Mouse (Mus musculus): ENCODE results near the gene Evl. TPM values are rescaled to one million over a fixed set of nuclear protein-coding genes. Genes with fewer than 3 reads are reported as not detected.
"Not testable (repeated sequence)": the region's sequence is repeated elsewhere in the genome, so short reads cannot be mapped to it uniquely, and the experiment has no call there.

Evl gene
- polyA plus RNA-seq, 1 experiment from 2014 or later: 35.4 TPM

GRCm38 (mm10) chr12:108706129-108706528 lies 151.6 kb downstream of the Evl start:
- Histone ChIP-seq H3K36me3 (ENCODE audit: control insufficient read depth, insufficient read depth, low read length) (no peaks in the 10 kb centered on the region), H3K4me2 (ENCODE audit: low read depth, low read length) (no peak overlapping the region), H3K9me3 (replicated peaks; ENCODE audit: control insufficient read depth, low read length) (no peaks in the 10 kb centered on the region), H3K27me3 (ENCODE audit: control insufficient read depth, insufficient read depth, low read length) (peaks cover 15% of the 10 kb centered on the region; the same call in 1 of the 2 replicates), H3K4me1 (ENCODE audit: control insufficient read depth, insufficient read depth, low read length) (peaks cover 5% of the 10 kb centered on the region), H3K27ac (ENCODE audit: low read length) (no peak overlapping the region), H3K4me3 (replicated peaks; ENCODE audit: low read length) (no peak overlapping the region), H3K9ac (ENCODE audit: low read length) (no peak overlapping the region)
- ATAC-seq (ENCODE audit: insufficient read depth, low FRiP score): no peak
- 35% methylated on average over 7 of the region's 7 CpGs for WGBS

DNA sequence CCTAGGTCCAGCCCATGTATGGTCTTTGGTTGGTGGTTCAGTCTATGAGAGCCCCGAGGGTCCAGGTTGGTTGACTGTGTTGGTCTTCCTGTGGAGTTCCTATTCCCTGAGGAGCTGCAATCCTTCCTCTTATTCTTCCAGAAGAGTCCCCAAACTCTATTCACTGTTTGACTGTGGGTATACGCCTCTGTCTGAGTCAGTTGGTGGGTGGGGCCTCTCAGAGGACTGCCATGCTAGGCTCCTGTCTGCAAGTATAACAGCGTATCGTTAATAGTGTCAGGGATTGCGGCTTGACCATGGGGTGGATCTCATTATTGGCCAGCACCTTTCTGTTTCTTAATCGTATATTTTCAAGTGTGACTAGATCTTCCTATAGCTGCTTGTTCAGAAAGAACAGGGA lies 154.9 kb downstream of the Evl start:
- Histone ChIP-seq H3K36me3 (ENCODE audit: control insufficient read depth, insufficient read depth, low read length) (no peaks in the 10 kb centered on the region), H3K9me3 (replicated peaks; ENCODE audit: control insufficient read depth, low read length) (no peaks in the 10 kb centered on the region), H3K4me3 (replicated peaks; ENCODE audit: low read length) (no peak overlapping the region), H3K9ac (ENCODE audit: low read length) (no peak overlapping the region), H3K4me2 (ENCODE audit: low read depth, low read length) (peak overlapping the region; percentile 35; the same call in 1 of the 2 replicates), H3K4me1 (ENCODE audit: control insufficient read depth, insufficient read depth, low read length) (peaks cover 2% of the 10 kb centered on the region), H3K27ac (ENCODE audit: low read length) (peak overlapping the region; percentile 72), H3K27me3 (ENCODE audit: control insufficient read depth, insufficient read depth, low read length) (no peaks in the 10 kb centered on the region)
- ATAC-seq (ENCODE audit: insufficient read depth, low FRiP score): no peak
- 78% methylated on average over 6 of the region's 6 CpGs for WGBS

- Histone ChIP-seq H3K9me3 (replicated peaks; ENCODE audit: control insufficient read depth, low read length) (no peaks in the 10 kb centered on the region), H3K27ac (ENCODE audit: low read length) (peak overlapping the region; percentile 72), H3K4me3 (replicated peaks; ENCODE audit: low read length) (no peak overlapping the region), H3K36me3 (ENCODE audit: control insufficient read depth, insufficient read depth, low read length) (no peaks in the 10 kb centered on the region), H3K27me3 (ENCODE audit: control insufficient read depth, insufficient read depth, low read length) (no peaks in the 10 kb centered on the region), H3K9ac (ENCODE audit: low read length) (no peak overlapping the region), H3K4me2 (ENCODE audit: low read depth, low read length) (peak overlapping the region; percentile 35; the same call in 1 of the 2 replicates), H3K4me1 (ENCODE audit: control insufficient read depth, insufficient read depth, low read length) (peaks cover 2% of the 10 kb centered on the region)
- ATAC-seq (ENCODE audit: insufficient read depth, low FRiP score): 0 out of 2 replicates have a peak, but pooled peaks have one; percentile 11
- 72% methylated on average over 6 of the region's 6 CpGs for WGBS
These were observed 155.6 kb downstream of the Evl start for GRCm38 (mm10) chr12:108709964-108710765.

DNA sequence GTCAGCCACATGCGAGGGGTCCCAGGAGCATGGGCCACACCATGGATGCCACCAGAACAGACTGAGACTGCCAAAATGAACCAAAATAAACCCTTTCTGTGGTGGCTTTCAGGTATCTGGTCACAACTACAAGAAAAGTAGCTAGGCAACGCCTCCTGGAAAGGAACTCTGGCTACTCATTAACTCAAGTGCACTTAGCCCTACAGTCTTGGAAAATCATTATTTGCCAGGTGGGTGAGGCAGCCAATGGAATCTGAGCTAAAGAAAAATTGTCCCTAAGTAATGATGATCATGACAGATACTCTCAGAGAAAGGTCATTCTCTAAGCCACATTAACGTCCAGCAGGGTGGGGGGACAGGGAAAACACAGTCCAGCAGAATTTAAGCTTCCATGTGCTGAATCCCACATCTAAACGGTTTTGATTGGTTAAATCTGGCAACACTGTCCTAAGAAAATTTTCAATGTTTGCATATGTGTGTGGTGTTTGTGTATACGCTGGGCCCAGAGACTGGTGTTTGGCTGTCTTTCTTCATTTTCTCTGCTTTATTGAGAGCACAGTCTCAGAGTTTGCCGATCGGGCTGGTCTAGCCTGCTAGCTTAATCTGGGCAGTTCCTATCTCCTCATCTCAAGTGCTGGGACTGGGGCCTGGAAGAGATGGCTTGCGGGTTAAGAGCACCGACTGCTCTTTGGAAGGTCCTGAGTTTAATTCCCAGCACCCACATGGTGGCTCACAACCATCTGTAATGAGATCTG lies 156.5 kb downstream of the Evl start:
- H3K9ac ChIP-seq (ENCODE audit: low read length): no peak overlapping the region
- peak overlapping the region; percentile 80 for H3K27ac ChIP-seq (ENCODE audit: low read length)
- H3K27me3 ChIP-seq (ENCODE audit: control insufficient read depth, insufficient read depth, low read length): no peaks in the 10 kb centered on the region
- ATAC-seq (ENCODE audit: insufficient read depth, low FRiP score): peak; percentile 79
- H3K4me2 ChIP-seq (ENCODE audit: low read depth, low read length): peak overlapping the region; percentile 35; the same call in 1 of the 2 replicates
- H3K36me3 ChIP-seq (ENCODE audit: control insufficient read depth, insufficient read depth, low read length): no peaks in the 10 kb centered on the region
- 0 out of 2 replicates have a peak overlapping the region, but pooled peaks have one; percentile 15 for H3K4me3 ChIP-seq (replicated peaks; ENCODE audit: low read length)
- WGBS: 58% methylated on average over 9 of the region's 9 CpGs
- no peaks in the 10 kb centered on the region for H3K9me3 ChIP-seq (replicated peaks; ENCODE audit: control insufficient read depth, low read length)
- H3K4me1 ChIP-seq (ENCODE audit: control insufficient read depth, insufficient read depth, low read length): peaks cover 2% of the 10 kb centered on the region

DNA sequence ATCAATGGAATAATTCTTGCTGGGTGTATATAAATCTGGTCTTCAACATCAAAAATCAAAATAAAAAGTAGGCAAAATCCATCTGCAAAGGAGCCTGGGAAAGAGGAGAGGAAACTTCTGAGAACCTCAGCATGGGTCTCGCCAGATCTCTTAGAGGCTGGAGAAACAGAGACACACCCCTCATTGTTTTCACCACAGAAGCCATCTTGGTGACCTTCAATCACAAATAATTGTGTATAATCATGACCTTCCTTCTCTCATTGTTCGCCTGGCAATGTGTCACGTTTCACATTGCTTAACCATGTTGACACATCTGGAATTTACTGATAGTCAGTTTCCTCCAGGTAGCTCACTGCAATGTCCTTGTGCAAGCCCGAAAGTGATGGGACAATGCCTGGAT lies 158.0 kb downstream of the Evl start:
- Histone ChIP-seq H3K4me3 (replicated peaks; ENCODE audit: low read length) (no peak overlapping the region), H3K4me1 (ENCODE audit: control insufficient read depth, insufficient read depth, low read length) (peaks cover 2% of the 10 kb centered on the region), H3K9me3 (replicated peaks; ENCODE audit: control insufficient read depth, low read length) (no peaks in the 10 kb centered on the region), H3K9ac (ENCODE audit: low read length) (no peak overlapping the region), H3K27ac (ENCODE audit: low read length) (no peak overlapping the region), H3K27me3 (ENCODE audit: control insufficient read depth, insufficient read depth, low read length) (no peaks in the 10 kb centered on the region), H3K4me2 (ENCODE audit: low read depth, low read length) (no peak overlapping the region), H3K36me3 (ENCODE audit: control insufficient read depth, insufficient read depth, low read length) (no peaks in the 10 kb centered on the region)
- no peak for ATAC-seq (ENCODE audit: insufficient read depth, low FRiP score)
- 60% methylated on average over 4 of the region's 4 CpGs for WGBS

DNA sequence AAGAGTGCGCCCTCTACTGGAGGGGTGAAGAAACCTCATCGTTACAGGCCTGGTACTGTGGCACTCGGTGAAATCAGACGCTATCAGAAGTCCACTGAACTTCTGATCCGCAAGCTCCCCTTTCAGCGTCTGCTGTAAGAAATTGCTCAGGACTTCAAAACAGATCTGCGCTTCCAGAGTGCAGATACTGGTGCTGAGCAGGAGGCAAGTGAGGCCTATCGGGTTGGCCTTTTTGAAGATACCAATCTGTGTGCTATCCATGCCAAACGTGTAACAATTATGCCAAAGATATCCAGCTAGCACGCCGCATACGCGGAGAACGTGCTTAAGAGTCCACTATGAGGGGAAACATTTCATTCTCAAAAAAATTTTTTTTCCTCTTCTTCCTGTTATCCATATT lies 159.5 kb downstream of the Evl start:
- H3K27ac ChIP-seq (ENCODE audit: low read length); H3K4me3 ChIP-seq (replicated peaks; ENCODE audit: low read length); H3K4me1 ChIP-seq (ENCODE audit: control insufficient read depth, insufficient read depth, low read length); ATAC-seq (ENCODE audit: insufficient read depth, low FRiP score); H3K27me3 ChIP-seq (ENCODE audit: control insufficient read depth, insufficient read depth, low read length); H3K36me3 ChIP-seq (ENCODE audit: control insufficient read depth, insufficient read depth, low read length); H3K4me2 ChIP-seq (ENCODE audit: low read depth, low read length); H3K9me3 ChIP-seq (replicated peaks; ENCODE audit: control insufficient read depth, low read length); H3K9ac ChIP-seq (ENCODE audit: low read length): not testable (repeated sequence)
- 93% methylated on average over 14 of the region's 14 CpGs for WGBS

DNA sequence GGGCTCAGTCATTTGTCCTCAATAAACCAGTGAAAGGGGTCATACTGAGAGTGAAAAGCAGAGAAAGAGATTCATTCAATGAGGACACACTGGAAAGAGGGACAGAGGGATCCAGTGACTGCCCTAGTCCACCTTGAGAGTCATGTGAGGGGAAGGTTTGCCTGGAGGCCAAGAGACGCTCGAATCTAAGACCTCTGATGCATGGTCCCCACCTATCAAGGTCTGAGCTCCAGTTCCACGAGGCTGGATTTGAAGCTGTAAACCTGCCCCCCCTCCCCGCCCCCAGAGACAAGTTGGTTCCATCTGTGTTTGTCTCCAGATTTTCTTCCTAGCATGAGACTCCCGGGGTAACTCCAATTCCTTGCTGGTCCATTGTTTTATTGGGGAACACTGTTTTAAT lies 161.3 kb downstream of the Evl start:
- Histone ChIP-seq H3K4me1 (ENCODE audit: control insufficient read depth, insufficient read depth, low read length) (0 out of 2 replicates have a peak, but pooled peaks cover 2% of the 10 kb centered on the region), H3K9me3 (replicated peaks; ENCODE audit: control insufficient read depth, low read length) (no peaks in the 10 kb centered on the region), H3K4me3 (replicated peaks; ENCODE audit: low read length) (no peak overlapping the region), H3K36me3 (ENCODE audit: control insufficient read depth, insufficient read depth, low read length) (no peaks in the 10 kb centered on the region), H3K27me3 (ENCODE audit: control insufficient read depth, insufficient read depth, low read length) (no peaks in the 10 kb centered on the region), H3K27ac (ENCODE audit: low read length) (no peak overlapping the region), H3K4me2 (ENCODE audit: low read depth, low read length) (no peak overlapping the region), H3K9ac (ENCODE audit: low read length) (no peak overlapping the region)
- WGBS: 75% methylated on average over 5 of the region's 5 CpGs
- no peak for ATAC-seq (ENCODE audit: insufficient read depth, low FRiP score)

DNA sequence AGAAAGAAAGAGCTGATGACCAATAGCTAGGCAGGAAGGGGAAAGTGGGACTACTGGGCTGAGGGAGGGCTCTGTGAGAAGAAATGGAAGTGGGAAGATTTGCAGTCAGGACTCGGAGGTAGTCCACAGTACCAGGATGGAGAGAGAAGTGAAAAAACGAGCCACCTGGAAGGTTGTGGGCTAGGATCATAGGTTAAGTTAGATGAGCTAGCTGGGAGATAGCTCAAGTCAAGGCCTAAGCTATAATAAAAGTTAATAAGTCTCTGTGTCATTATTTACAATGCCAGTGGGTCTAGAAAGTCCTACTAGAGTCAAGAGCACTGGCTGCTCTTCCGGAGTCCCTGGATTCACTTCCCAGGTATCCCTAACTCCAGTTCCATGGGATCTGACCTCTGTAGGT lies 164.0 kb downstream of the Evl start:
- no peak overlapping the region for H3K27ac ChIP-seq (ENCODE audit: low read length)
- H3K36me3 ChIP-seq (ENCODE audit: control insufficient read depth, insufficient read depth, low read length): no peaks in the 10 kb centered on the region
- no peaks in the 10 kb centered on the region for H3K9me3 ChIP-seq (replicated peaks; ENCODE audit: control insufficient read depth, low read length)
- no peak for ATAC-seq (ENCODE audit: insufficient read depth, low FRiP score)
- no peak overlapping the region for H3K9ac ChIP-seq (ENCODE audit: low read length)
- H3K4me2 ChIP-seq (ENCODE audit: low read depth, low read length): no peak overlapping the region
- 87% methylated on average over 3 of the region's 3 CpGs for WGBS
- no peak overlapping the region for H3K4me3 ChIP-seq (replicated peaks; ENCODE audit: low read length)
- no peaks in the 10 kb centered on the region for H3K4me1 ChIP-seq (ENCODE audit: control insufficient read depth, insufficient read depth, low read length)
- H3K27me3 ChIP-seq (ENCODE audit: control insufficient read depth, insufficient read depth, low read length): no peaks in the 10 kb centered on the region

DNA sequence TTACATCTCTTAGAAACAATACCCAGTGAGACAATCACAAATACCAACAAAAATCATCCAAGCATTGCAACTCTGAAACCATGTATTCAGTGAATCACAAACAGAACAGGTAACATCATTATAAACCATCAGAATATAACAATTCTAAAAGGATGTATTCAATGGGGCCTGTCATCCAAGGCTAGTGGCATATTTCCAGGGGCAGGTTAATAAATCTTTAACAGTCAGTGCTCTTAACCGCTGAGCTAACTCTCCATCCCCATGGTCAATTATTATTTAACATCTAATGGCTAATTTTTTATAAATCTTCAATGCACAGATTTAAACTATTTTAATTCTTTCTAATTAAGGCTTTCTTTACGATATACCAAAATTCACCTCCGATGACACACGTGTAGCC lies 167.9 kb downstream of the Evl start:
- no peak for ATAC-seq (ENCODE audit: insufficient read depth, low FRiP score)
- Histone ChIP-seq H3K27ac (ENCODE audit: low read length) (no peak overlapping the region), H3K4me1 (ENCODE audit: control insufficient read depth, insufficient read depth, low read length) (no peaks in the 10 kb centered on the region), H3K4me3 (replicated peaks; ENCODE audit: low read length) (no peak overlapping the region), H3K36me3 (ENCODE audit: control insufficient read depth, insufficient read depth, low read length) (no peaks in the 10 kb centered on the region), H3K9me3 (replicated peaks; ENCODE audit: control insufficient read depth, low read length) (no peaks in the 10 kb centered on the region), H3K9ac (ENCODE audit: low read length) (no peak overlapping the region), H3K4me2 (ENCODE audit: low read depth, low read length) (no peak overlapping the region), H3K27me3 (ENCODE audit: control insufficient read depth, insufficient read depth, low read length) (no peaks in the 10 kb centered on the region)
- WGBS: 92% methylated on average over 4 of the region's 4 CpGs

Measured in stomach, embryonic 16.5 days (tissue).